Mouse (Mus musculus) neural tube, embryonic 12.5 days (tissue): ENCODE results near the gene Efcab6. TPM values are rescaled to one million over a fixed set of nuclear protein-coding genes. Genes with fewer than 3 reads are reported as not detected.

Source experiments
- ATAC-seq: fragments of 200-750 bp; cut with Nextera tagmentation; 2 replicates; pipeline ENCODE4 v1.8.0; 2017; ENCODE audit warnings: low read depth, mild to moderate bottlenecking, moderate TSS enrichment, moderate library complexity; ENCODE audit not compliant: low FRiP score
- H3K27ac ChIP-seq: fragments of 300-500 bp; sonication (generic); 2 replicates; pipeline ENCODE4 v1.5.1; 2016
- H3K27me3 ChIP-seq: fragments of 300-500 bp; sonication (generic); replicated peaks from 2 replicates; pipeline ENCODE4 v1.6.1; 2016; ENCODE audit warnings: mild to moderate bottlenecking
- H3K36me3 ChIP-seq: fragments of 300-500 bp; sonication (generic); 2 replicates; pipeline ENCODE4 v1.6.1; 2016; ENCODE audit warnings: mild to moderate bottlenecking
- H3K4me1 ChIP-seq: fragments of 300-500 bp; sonication (generic); 2 replicates; pipeline ENCODE4 v1.6.1; 2016
- H3K4me2 ChIP-seq: fragments of 300-500 bp; sonication (generic); replicated peaks from 2 replicates; pipeline ENCODE4 v1.6.1; 2016; ENCODE audit warnings: mild to moderate bottlenecking
- H3K4me3 ChIP-seq: fragments of 300-500 bp; sonication (generic); 2 replicates; pipeline ENCODE4 v1.5.1; 2016
- H3K9ac ChIP-seq: fragments of 300-500 bp; sonication (generic); 2 replicates; pipeline ENCODE4 v1.6.1; 2016; ENCODE audit warnings: mild to moderate bottlenecking
- H3K9me3 ChIP-seq: fragments of 300-500 bp; sonication (generic); 2 replicates; pipeline ENCODE4 v1.6.1; 2016; ENCODE audit warnings: mild to moderate bottlenecking
- WGBS: fragments of 180-500 bp; shearing (Covaris S2); methylation state at CpG from one replicate; pipeline ENCODE4 v1.1.7; 2016; 5-methylcytosine and 5-hydroxymethylcytosine counted together
- polyA plus RNA-seq: library from polyadenylated mRNA; unstranded; fragments of >200 nt; fragmentation: Nextera tagmentation; extraction: Ambion mirVana; gene quantifications from 2 replicates; pipeline ENCODE4 v1.2.1, GENCODE M21; 2016

Efcab6 gene
- polyA plus RNA-seq, 1 experiment from 2014 or later, result 0.46 TPM

- ATAC-seq, result no peak
Measured at GRCm38 (mm10) chr15:83965126-83965525, 100.1 kb downstream of the Efcab6 start.

DNA sequence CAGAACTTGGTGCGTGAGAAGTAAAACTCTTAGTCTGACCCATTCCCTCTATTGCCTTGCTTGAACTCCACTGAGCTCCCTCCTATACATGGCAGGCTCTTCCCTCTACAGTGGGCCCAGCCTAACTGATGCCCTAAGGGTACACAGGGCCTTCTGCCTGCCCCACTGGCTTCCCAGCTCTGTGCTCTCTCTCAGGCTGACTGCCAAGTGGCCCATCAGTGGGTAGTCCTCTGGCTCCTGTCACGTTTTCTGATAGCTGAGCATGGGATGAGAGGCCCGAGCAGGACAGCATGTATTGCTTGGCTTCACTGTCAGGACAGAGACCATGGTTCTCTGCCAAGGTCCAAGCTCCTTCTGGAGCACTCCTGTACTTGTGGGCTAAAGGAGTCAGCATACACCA lies 106.8 kb downstream of the Efcab6 start:
- ATAC-seq, result no peak

More at GRCm38 (mm10) chr15:83965126-83965525, 100.1 kb downstream of the Efcab6 start:
- no peaks in the 10 kb centered on the region for H3K36me3 ChIP-seq
- H3K9me3 ChIP-seq, result no peaks in the 10 kb centered on the region
- no peaks in the 10 kb centered on the region; the same call in 1 of the 2 replicates for H3K27me3 ChIP-seq
- H3K4me3 ChIP-seq, result no peak overlapping the region
- no peak overlapping the region for H3K27ac ChIP-seq
- no peak overlapping the region for H3K4me2 ChIP-seq
- H3K9ac ChIP-seq, result no peak overlapping the region
- no peaks in the 10 kb centered on the region for H3K4me1 ChIP-seq
- 76% methylated on average over 8 of the region's 8 CpGs for WGBS

DNA sequence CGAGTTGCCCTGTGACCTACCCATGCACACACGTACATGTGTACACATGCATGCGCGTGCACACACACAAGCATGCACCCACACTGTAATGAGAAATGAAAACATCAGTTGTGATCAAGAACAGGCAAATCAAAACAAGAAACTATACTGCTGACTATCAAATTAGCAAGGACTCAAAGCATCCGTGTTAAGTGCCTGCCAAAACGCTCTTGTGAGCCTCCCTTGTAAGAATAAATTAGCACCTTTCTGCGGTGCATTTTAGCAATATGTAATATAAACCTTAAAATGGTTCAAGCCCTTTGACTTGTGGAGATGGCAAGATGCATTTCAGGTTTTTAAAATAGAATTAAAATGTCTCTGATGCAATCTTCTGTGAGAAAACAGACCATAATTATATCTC lies 108.2 kb downstream of the Efcab6 start:
- Histone ChIP-seq H3K4me2 (no peak overlapping the region), H3K4me3 (no peak overlapping the region), H3K27me3 (no peaks in the 10 kb centered on the region), H3K27ac (no peak overlapping the region), H3K9ac (no peak overlapping the region), H3K9me3 (no peaks in the 10 kb centered on the region), H3K36me3 (no peaks in the 10 kb centered on the region), H3K4me1 (no peaks in the 10 kb centered on the region)
- ATAC-seq, result no peak
- 93% methylated on average over 7 of the region's 7 CpGs for WGBS

More for the DNA sequence above, 106.8 kb downstream of the Efcab6 start:
- H3K27ac ChIP-seq, result no peak overlapping the region
- H3K4me3 ChIP-seq, result no peak overlapping the region
- H3K4me2 ChIP-seq, result no peak overlapping the region
- H3K9me3 ChIP-seq, result no peaks in the 10 kb centered on the region
- no peaks in the 10 kb centered on the region for H3K4me1 ChIP-seq
- H3K36me3 ChIP-seq, result no peaks in the 10 kb centered on the region
- H3K27me3 ChIP-seq, result no peaks in the 10 kb centered on the region
- 76% methylated on average over 3 of the region's 3 CpGs for WGBS
- H3K9ac ChIP-seq, result no peak overlapping the region

GRCm38 (mm10) chr15:83955948-83956707 lies 109.1 kb downstream of the Efcab6 start:
- H3K4me3 ChIP-seq, result no peak overlapping the region
- H3K27me3 ChIP-seq, result no peaks in the 10 kb centered on the region
- H3K9me3 ChIP-seq, result no peaks in the 10 kb centered on the region
- no peak overlapping the region for H3K27ac ChIP-seq
- no peak for ATAC-seq
- H3K4me1 ChIP-seq, result no peaks in the 10 kb centered on the region
- WGBS, result 92% methylated on average over 8 of the region's 8 CpGs
- H3K4me2 ChIP-seq, result no peak overlapping the region
- no peak overlapping the region for H3K9ac ChIP-seq
- H3K36me3 ChIP-seq, result no peaks in the 10 kb centered on the region

DNA sequence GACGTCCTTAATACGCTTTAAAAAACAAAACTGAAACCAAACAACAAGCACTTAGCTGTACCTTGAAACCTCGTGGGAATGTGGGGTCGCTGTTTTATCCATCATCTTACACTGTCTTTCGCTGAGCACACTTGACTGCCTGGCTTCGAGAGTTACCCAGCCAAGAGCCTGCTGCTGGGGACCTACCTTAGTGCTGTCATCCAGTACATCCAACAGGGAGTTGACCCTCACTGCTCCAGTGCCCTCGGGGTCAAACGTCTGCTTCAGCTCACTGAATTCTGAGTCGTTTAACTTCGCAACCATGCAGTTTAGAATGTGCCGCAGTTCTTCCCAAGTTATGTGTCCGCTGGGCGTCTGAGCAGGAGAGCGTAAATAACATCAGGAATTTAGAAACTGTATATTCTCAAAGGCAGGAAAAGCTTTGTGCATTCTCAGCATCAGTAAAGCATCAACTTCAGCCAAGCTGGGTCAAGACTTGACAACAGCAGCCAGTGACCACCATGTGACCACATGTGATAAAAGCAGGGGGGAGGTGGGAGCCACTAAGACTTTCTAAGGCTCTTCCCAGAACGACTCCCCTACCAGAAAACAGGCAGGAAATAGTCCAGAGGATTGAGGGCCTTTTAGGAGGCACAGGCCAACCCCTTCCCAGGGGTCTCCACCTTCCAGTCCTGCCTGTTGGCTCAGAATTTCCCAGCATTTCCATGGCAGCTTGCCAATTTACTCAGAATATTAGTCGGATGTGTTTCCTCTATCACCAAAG lies 115.3 kb downstream of the Efcab6 start:
- Histone ChIP-seq H3K4me1 (no peaks in the 10 kb centered on the region), H3K4me3 (no peak overlapping the region), H3K27me3 (no peaks in the 10 kb centered on the region), H3K36me3 (no peaks in the 10 kb centered on the region), H3K4me2 (no peak overlapping the region), H3K27ac (no peak overlapping the region), H3K9ac (no peak overlapping the region), H3K9me3 (no peaks in the 10 kb centered on the region)
- WGBS, result 61% methylated on average over 16 of the region's 16 CpGs
- ATAC-seq, result no peak

- Histone ChIP-seq H3K36me3 (no peaks in the 10 kb centered on the region), H3K9ac (no peak overlapping the region; the same call in 1 of the 2 replicates), H3K27me3 (no peaks in the 10 kb centered on the region), H3K27ac (no peak overlapping the region), H3K4me1 (no peaks in the 10 kb centered on the region), H3K9me3 (no peaks in the 10 kb centered on the region), H3K4me2 (no peak overlapping the region), H3K4me3 (no peak overlapping the region)
- 60% methylated on average over 5 of the region's 5 CpGs for WGBS
- no peak for ATAC-seq
Measured at GRCm38 (mm10) chr15:83939703-83940102, 125.5 kb downstream of the Efcab6 start.

GRCm38 (mm10) chr15:83938466-83938865 lies 126.7 kb downstream of the Efcab6 start:
- Histone ChIP-seq H3K27ac (no peak overlapping the region), H3K27me3 (no peaks in the 10 kb centered on the region), H3K9me3 (no peaks in the 10 kb centered on the region), H3K9ac (no peak overlapping the region), H3K4me2 (no peak overlapping the region), H3K4me3 (no peak overlapping the region), H3K4me1 (no peaks in the 10 kb centered on the region), H3K36me3 (no peaks in the 10 kb centered on the region)
- WGBS, result 72% methylated on average over 2 of the region's 2 CpGs
- no peak for ATAC-seq

- Histone ChIP-seq H3K4me2 (no peak overlapping the region), H3K4me1 (no peaks in the 10 kb centered on the region), H3K9ac (no peak overlapping the region), H3K27me3 (no peaks in the 10 kb centered on the region), H3K27ac (no peak overlapping the region), H3K36me3 (no peaks in the 10 kb centered on the region), H3K4me3 (no peak overlapping the region), H3K9me3 (no peaks in the 10 kb centered on the region)
- WGBS, result 92% methylated on average over 4 of the region's 4 CpGs
- ATAC-seq, result no peak
Measured at GRCm38 (mm10) chr15:83936506-83936905, 128.7 kb downstream of the Efcab6 start.

DNA sequence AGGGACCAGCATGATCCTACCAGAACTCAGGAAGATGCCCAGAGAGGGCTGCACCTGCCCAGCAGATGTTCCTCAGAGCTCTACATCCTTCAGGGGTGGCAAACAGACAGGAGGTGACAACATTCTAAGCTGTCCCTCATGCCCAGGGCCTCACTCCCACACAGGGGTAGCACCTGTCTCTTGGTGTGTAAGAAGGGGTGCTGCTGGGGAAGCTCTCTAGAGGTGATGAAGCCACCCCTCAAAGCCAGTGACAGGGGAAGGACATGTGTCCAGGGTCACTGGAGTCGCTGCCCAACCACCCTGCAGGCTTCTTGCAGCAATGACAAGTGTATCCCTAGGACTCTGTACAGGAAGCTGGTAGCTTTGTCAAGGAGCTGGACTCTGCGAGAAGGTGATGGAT lies 130.4 kb downstream of the Efcab6 start:
- H3K9ac ChIP-seq, result no peak overlapping the region
- no peak for ATAC-seq
- no peak overlapping the region for H3K27ac ChIP-seq
- H3K36me3 ChIP-seq, result no peaks in the 10 kb centered on the region
- 63% methylated on average over 2 of the region's 2 CpGs for WGBS
- no peaks in the 10 kb centered on the region for H3K4me1 ChIP-seq
- no peak overlapping the region for H3K4me3 ChIP-seq
- H3K27me3 ChIP-seq, result no peaks in the 10 kb centered on the region
- no peak overlapping the region for H3K4me2 ChIP-seq
- H3K9me3 ChIP-seq, result no peaks in the 10 kb centered on the region

- no peak for ATAC-seq
- Histone ChIP-seq H3K4me3 (no peak overlapping the region), H3K4me1 (no peaks in the 10 kb centered on the region), H3K27ac (no peak overlapping the region), H3K4me2 (no peak overlapping the region), H3K9ac (no peak overlapping the region), H3K9me3 (no peaks in the 10 kb centered on the region), H3K27me3 (no peaks in the 10 kb centered on the region), H3K36me3 (no peaks in the 10 kb centered on the region)
- 63% methylated on average over 3 of the region's 3 CpGs for WGBS
Measured at GRCm38 (mm10) chr15:83925338-83925737, 139.8 kb downstream of the Efcab6 start.

DNA sequence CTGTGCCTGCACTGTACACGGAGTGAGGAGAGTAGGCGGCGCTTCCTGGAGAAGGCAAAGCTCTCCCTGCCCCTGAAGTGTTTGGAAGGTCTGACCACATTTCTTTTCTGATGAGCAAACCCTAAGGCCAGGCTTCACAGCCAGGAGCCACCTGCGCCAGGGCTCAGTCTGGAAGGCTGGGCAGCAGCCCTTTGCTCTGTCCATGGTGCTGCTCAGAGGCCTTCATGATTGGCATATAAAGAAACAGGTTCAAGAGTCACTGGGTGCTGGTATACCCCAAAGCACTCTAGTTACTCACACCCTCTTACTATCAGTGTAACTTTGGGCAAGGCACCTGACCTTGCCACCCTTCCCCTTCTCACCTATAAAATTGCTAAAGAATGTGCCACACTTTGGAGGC lies 140.5 kb downstream of the Efcab6 start:
- H3K4me2 ChIP-seq, result no peak overlapping the region
- 29% methylated on average over 4 of the region's 4 CpGs for WGBS
- H3K9ac ChIP-seq, result no peak overlapping the region
- H3K9me3 ChIP-seq, result no peaks in the 10 kb centered on the region
- no peak overlapping the region for H3K4me3 ChIP-seq
- no peaks in the 10 kb centered on the region for H3K36me3 ChIP-seq
- no peak overlapping the region for H3K27ac ChIP-seq
- no peaks in the 10 kb centered on the region for H3K27me3 ChIP-seq
- no peak for ATAC-seq
- no peaks in the 10 kb centered on the region for H3K4me1 ChIP-seq

- Histone ChIP-seq H3K4me3 (no peak overlapping the region), H3K36me3 (no peaks in the 10 kb centered on the region), H3K27ac (no peak overlapping the region), H3K4me2 (no peak overlapping the region), H3K4me1 (no peaks in the 10 kb centered on the region), H3K27me3 (no peaks in the 10 kb centered on the region), H3K9me3 (no peaks in the 10 kb centered on the region), H3K9ac (no peak overlapping the region)
- no peak for ATAC-seq
- 85% methylated on average over 10 of the region's 10 CpGs for WGBS
Measured at GRCm38 (mm10) chr15:83915376-83915775, 149.8 kb downstream of the Efcab6 start.
